Comparison of ENCODE assay signal across 7 mouse cellular contexts in genomic region chr6:72566044-72566443, GRCm38 (mm10). TPM values are rescaled to one million over a fixed set of nuclear protein-coding genes. Genes with fewer than 3 reads are reported as not detected.
DNase-seq lines count a peak whose midpoint lies in the region; ATAC-seq and TF ChIP-seq lines count a peak whose summit lies in the region.

No protein-coding gene starts in this region.

- no peak overlapping the region for H3K4me2 ChIP-seq in limb, embryonic 12.5 days
- no peak overlapping the region for H3K4me2 ChIP-seq in midbrain, embryonic 16.5 days (ENCODE audit: low read length)

- DNase-seq in adrenal gland, postnatal 14 days, result peak; percentile 90
- DNase-seq in embryonic facial prominence, embryonic 10.5 days (ENCODE audit: low spot score), result peak; percentile 85
- peak; percentile 88 to 97 for DNase-seq in heart, adult 18-20 months
- DNase-seq in kidney, adult 2 months, result peak; percentile 92
- DNase-seq in spleen, adult 2 months (ENCODE audit: low read depth in 1 of 2, low spot score in 2 of 2), result peak; percentile 69 to 83

- H3K27ac ChIP-seq in embryonic facial prominence, embryonic 10.5 days (replicated peaks), result peak overlapping the region; percentile 11; the same call in 1 of the 2 replicates
- H3K27ac ChIP-seq in kidney, adult 2 months (ENCODE audit: insufficient read depth, low read depth, low read length), result no peak overlapping the region
- H3K27ac ChIP-seq in limb, embryonic 12.5 days, result no peak overlapping the region
- 0 out of 2 replicates have a peak overlapping the region, but pooled peaks have one; percentile 5 for H3K27ac ChIP-seq in midbrain, embryonic 16.5 days (ENCODE audit: low read length)
- no peak overlapping the region for H3K27ac ChIP-seq in spleen, adult 2 months (ENCODE audit: insufficient read depth, low read length)

- peak; percentile 95 for TF ChIP-seq CTCF in kidney, adult 2 months (conservative IDR thresholded peaks at IDR 0.05; ENCODE audit: insufficient read depth, insufficient read length, low read depth, low read length)
- TF ChIP-seq CTCF in spleen, adult 2 months (IDR thresholded peaks at IDR 0.05; ENCODE audit: extremely low read depth, insufficient read depth, insufficient read length, insufficient replicate concordance), result peak; percentile 83; the same call in 1 of the 2 replicates

- H3K9ac ChIP-seq in limb, embryonic 12.5 days (replicated peaks), result no peak overlapping the region
- 0 out of 2 replicates have a peak overlapping the region, but pooled peaks have one; percentile 1 for H3K9ac ChIP-seq in midbrain, embryonic 16.5 days (ENCODE audit: low read depth, low read length)

- no peaks in the 10 kb centered on the region for H3K27me3 ChIP-seq in embryonic facial prominence, embryonic 10.5 days (replicated peaks; ENCODE audit: low read depth, poor library complexity, severe bottlenecking)
- no peaks in the 10 kb centered on the region for H3K27me3 ChIP-seq in kidney, adult 2 months (replicated peaks; ENCODE audit: control insufficient read depth, insufficient read depth, low read length)
- no peaks in the 10 kb centered on the region; the same call in 1 of the 2 replicates for H3K27me3 ChIP-seq in limb, embryonic 12.5 days
- H3K27me3 ChIP-seq in midbrain, embryonic 16.5 days (ENCODE audit: control insufficient read depth, insufficient read depth, low read depth, low read length), result no peaks in the 10 kb centered on the region
- no peaks in the 10 kb centered on the region for H3K27me3 ChIP-seq in spleen, adult 2 months (ENCODE audit: control insufficient read depth, insufficient read depth, low read length)

- no peaks in the 10 kb centered on the region for H3K9me3 ChIP-seq in embryonic facial prominence, embryonic 10.5 days
- no peaks in the 10 kb centered on the region for H3K9me3 ChIP-seq in limb, embryonic 12.5 days
- no peaks in the 10 kb centered on the region for H3K9me3 ChIP-seq in midbrain, embryonic 16.5 days (replicated peaks; ENCODE audit: control insufficient read depth, low read length, poor library complexity, severe bottlenecking)

- H3K4me1 ChIP-seq in embryonic facial prominence, embryonic 10.5 days, result peaks cover 29% of the 10 kb centered on the region
- H3K4me1 ChIP-seq in kidney, adult 2 months (ENCODE audit: control insufficient read depth, insufficient read depth, low read length), result peaks cover 9% of the 10 kb centered on the region; the same call in 1 of the 2 replicates
- H3K4me1 ChIP-seq in limb, embryonic 12.5 days (replicated peaks), result peaks cover 15% of the 10 kb centered on the region
- H3K4me1 ChIP-seq in midbrain, embryonic 16.5 days (ENCODE audit: control insufficient read depth, insufficient read depth, low read length), result peaks cover 2% of the 10 kb centered on the region; the same call in 1 of the 2 replicates
- no peaks in the 10 kb centered on the region for H3K4me1 ChIP-seq in spleen, adult 2 months (ENCODE audit: control insufficient read depth, insufficient read depth, insufficient read length)

- no peak overlapping the region for H3K4me3 ChIP-seq in embryonic facial prominence, embryonic 10.5 days
- H3K4me3 ChIP-seq in kidney, adult 2 months (ENCODE audit: insufficient read depth, low read depth, low read length), result no peak overlapping the region
- no peak overlapping the region for H3K4me3 ChIP-seq in limb, embryonic 12.5 days (replicated peaks)
- no peak overlapping the region for H3K4me3 ChIP-seq in midbrain, embryonic 16.5 days (ENCODE audit: low read depth, low read length)
- no peak overlapping the region for H3K4me3 ChIP-seq in spleen, adult 2 months (ENCODE audit: extremely low read depth, insufficient read depth, insufficient read length)

- no peak for TF ChIP-seq POLR2A in kidney, adult 2 months (IDR thresholded peaks at IDR 0.05; ENCODE audit: low read depth, low read length)
- no peak for TF ChIP-seq POLR2A in spleen, adult 2 months (IDR thresholded peaks at IDR 0.05; ENCODE audit: low read depth, low read length)

- WGBS in embryonic facial prominence, embryonic 10.5 days, result 4% methylated on average over 4 of the region's 4 CpGs
- 5% methylated on average over 4 of the region's 4 CpGs for WGBS in kidney, adult 2 months
- WGBS in limb, embryonic 12.5 days, result 5% methylated on average over 4 of the region's 4 CpGs
- 0% methylated on average over 4 of the region's 4 CpGs for WGBS in midbrain, embryonic 16.5 days
- 7% methylated on average over 4 of the region's 4 CpGs for WGBS in spleen, adult 2 months

- peak; percentile 61 for ATAC-seq in limb, embryonic 12.5 days (ENCODE audit: insufficient number of reproducible peaks, insufficient read depth, low FRiP score, low TSS enrichment, low read depth)
- peak; percentile 88 for ATAC-seq in midbrain, embryonic 16.5 days

- H3K36me3 ChIP-seq in embryonic facial prominence, embryonic 10.5 days (replicated peaks), result peaks cover 11% of the 10 kb centered on the region; the same call in 1 of the 2 replicates
- H3K36me3 ChIP-seq in kidney, adult 2 months (ENCODE audit: control insufficient read depth, insufficient read depth, low read length), result no peaks in the 10 kb centered on the region
- peaks cover 15% of the 10 kb centered on the region; the same call in 1 of the 2 replicates for H3K36me3 ChIP-seq in limb, embryonic 12.5 days
- no peaks in the 10 kb centered on the region; the same call in 1 of the 2 replicates for H3K36me3 ChIP-seq in midbrain, embryonic 16.5 days (ENCODE audit: control insufficient read depth, insufficient read depth, low read length)
- H3K36me3 ChIP-seq in spleen, adult 2 months (ENCODE audit: control insufficient read depth, insufficient read depth, low read length), result peaks cover 19% of the 10 kb centered on the region

RNA-seq across cellular contexts. Expression of gene Capg, which starts 21.9 kb away (rescaled TPM):
- total RNA-seq in adrenal gland, postnatal 14 days (2021), result 28.8 and 38.2 TPM in 2 replicates
- 14.8 and 16.0 TPM in 2 replicates for polyA plus RNA-seq in embryonic facial prominence, embryonic 10.5 days (2016; fragmentation: Nextera tagmentation; extraction: Ambion mirVana)
- 10 to 100 TPM in 1 of 2 experiments, 1 to 10 TPM in 1; 9.4 to 11.9 TPM for total RNA-seq in heart, adult 18-20 months (2021)
- polyA plus RNA-seq in kidney, adult 2 months (2012; rRNA removed), result 64.3 and 70.9 TPM in 2 replicates
- polyA plus RNA-seq in limb, embryonic 12.5 days (2016; fragmentation: Nextera tagmentation; extraction: Ambion mirVana), result 26.2 and 27.4 TPM in 2 replicates
- polyA plus RNA-seq in midbrain, embryonic 16.5 days (2015; fragmentation: Nextera tagmentation; extraction: Ambion mirVana), result 5.9 and 6.8 TPM in 2 replicates
- 130 and 135 TPM in 2 replicates for polyA plus RNA-seq in spleen, adult 2 months (2012; rRNA removed)

RNA-seq across cellular contexts. Expression of gene Elmod3, which starts 32.2 kb away (rescaled TPM):
- total RNA-seq in adrenal gland, postnatal 14 days (2021), result 16.2 and 21.7 TPM in 2 replicates
- polyA plus RNA-seq in embryonic facial prominence, embryonic 10.5 days (2016; fragmentation: Nextera tagmentation; extraction: Ambion mirVana), result 13.9 and 14.8 TPM in 2 replicates
- 10 to 100 TPM; 11.6 to 12.6 TPM for total RNA-seq in heart, adult 18-20 months (2021)
- 43.0 and 43.4 TPM in 2 replicates for polyA plus RNA-seq in kidney, adult 2 months (2012; rRNA removed)
- 14.8 and 15.2 TPM in 2 replicates for polyA plus RNA-seq in limb, embryonic 12.5 days (2016; fragmentation: Nextera tagmentation; extraction: Ambion mirVana)
- polyA plus RNA-seq in midbrain, embryonic 16.5 days (2015; fragmentation: Nextera tagmentation; extraction: Ambion mirVana), result 17.3 and 17.8 TPM in 2 replicates
- polyA plus RNA-seq in spleen, adult 2 months (2012; rRNA removed), result 12.2 and 12.9 TPM in 2 replicates

RNA-seq across cellular contexts. Expression of gene Retsat, which starts 32.2 kb away (rescaled TPM):
- 362 and 390 TPM in 2 replicates for total RNA-seq in adrenal gland, postnatal 14 days (2021)
- polyA plus RNA-seq in embryonic facial prominence, embryonic 10.5 days (2016; fragmentation: Nextera tagmentation; extraction: Ambion mirVana), result 8.6 and 8.9 TPM in 2 replicates
- total RNA-seq in heart, adult 18-20 months (2021), result 100 to 1,000 TPM; 199 to 208 TPM
- polyA plus RNA-seq in kidney, adult 2 months (2012; rRNA removed), result 237 and 272 TPM in 2 replicates
- 10.8 and 12.4 TPM in 2 replicates for polyA plus RNA-seq in limb, embryonic 12.5 days (2016; fragmentation: Nextera tagmentation; extraction: Ambion mirVana)
- 5.9 and 6.3 TPM in 2 replicates for polyA plus RNA-seq in midbrain, embryonic 16.5 days (2015; fragmentation: Nextera tagmentation; extraction: Ambion mirVana)
- 5.5 and 5.9 TPM in 2 replicates for polyA plus RNA-seq in spleen, adult 2 months (2012; rRNA removed)

RNA-seq across cellular contexts. Expression of gene Sh2d6, which starts 44.5 kb away (rescaled TPM):
- 0.49 and 0.52 TPM in 2 replicates for total RNA-seq in adrenal gland, postnatal 14 days (2021)
- 0.16 and 0.19 TPM in 2 replicates for polyA plus RNA-seq in embryonic facial prominence, embryonic 10.5 days (2016; fragmentation: Nextera tagmentation; extraction: Ambion mirVana)
- total RNA-seq in heart, adult 18-20 months (2021), result under 1 TPM in 1 of 2 experiments, not detected in 1; 0.25 TPM
- 0.09 and 0.12 TPM in 2 replicates for polyA plus RNA-seq in kidney, adult 2 months (2012; rRNA removed)
- polyA plus RNA-seq in limb, embryonic 12.5 days (2016; fragmentation: Nextera tagmentation; extraction: Ambion mirVana), result 0.18 TPM in 2 replicates
- polyA plus RNA-seq in midbrain, embryonic 16.5 days (2015; fragmentation: Nextera tagmentation; extraction: Ambion mirVana), result 0.65 and 0.84 TPM in 2 replicates
- 0.52 and 0.55 TPM in 2 replicates for polyA plus RNA-seq in spleen, adult 2 months (2012; rRNA removed)

RNA-seq across cellular contexts. Expression of gene Tgoln1, which starts 50.8 kb away (rescaled TPM):
- 135 and 142 TPM in 2 replicates for total RNA-seq in adrenal gland, postnatal 14 days (2021)
- polyA plus RNA-seq in embryonic facial prominence, embryonic 10.5 days (2016; fragmentation: Nextera tagmentation; extraction: Ambion mirVana), result 26.2 and 27.9 TPM in 2 replicates
- total RNA-seq in heart, adult 18-20 months (2021), result 10 to 100 TPM; 61.4 to 72.6 TPM
- polyA plus RNA-seq in kidney, adult 2 months (2012; rRNA removed), result 101 and 118 TPM in 2 replicates
- 20.9 and 21.7 TPM in 2 replicates for polyA plus RNA-seq in limb, embryonic 12.5 days (2016; fragmentation: Nextera tagmentation; extraction: Ambion mirVana)
- polyA plus RNA-seq in midbrain, embryonic 16.5 days (2015; fragmentation: Nextera tagmentation; extraction: Ambion mirVana), result 40.7 and 45.0 TPM in 2 replicates
- 14.9 and 15.8 TPM in 2 replicates for polyA plus RNA-seq in spleen, adult 2 months (2012; rRNA removed)

Comparison
In these comparisons a context has a peak if more than half of its experiments do, and no peak if none do; other contexts are left out.
1. H3K27ac ChIP-seq: peak in embryonic facial prominence, embryonic 10.5 days (single experiment) and midbrain, embryonic 16.5 days (single experiment); none in kidney, adult 2 months (single experiment), limb, embryonic 12.5 days (single experiment) and spleen, adult 2 months (single experiment).
2. RNA of gene Retsat, which starts 32.2 kb away (polyA plus RNA-seq): 237 to 272 TPM in kidney, adult 2 months; 10.8 to 12.4 TPM in limb, embryonic 12.5 days, 8.6 to 8.9 TPM in embryonic facial prominence, embryonic 10.5 days, 5.9 to 6.3 TPM in midbrain, embryonic 16.5 days and 5.5 to 5.9 TPM in spleen, adult 2 months; every median in the first group is over 10 times any median in the second.
3. Peak in every context shown above with its lines, with median percentiles within 50 percentile points of each other: DNase-seq.